Mouse (Mus musculus): ENCODE results near the gene Tctex1d4. TPM values are rescaled to one million over a fixed set of nuclear protein-coding genes. Genes with fewer than 3 reads are reported as not detected.

Tctex1d4 gene
- polyA plus RNA-seq, 2 experiments: not detected

DNA sequence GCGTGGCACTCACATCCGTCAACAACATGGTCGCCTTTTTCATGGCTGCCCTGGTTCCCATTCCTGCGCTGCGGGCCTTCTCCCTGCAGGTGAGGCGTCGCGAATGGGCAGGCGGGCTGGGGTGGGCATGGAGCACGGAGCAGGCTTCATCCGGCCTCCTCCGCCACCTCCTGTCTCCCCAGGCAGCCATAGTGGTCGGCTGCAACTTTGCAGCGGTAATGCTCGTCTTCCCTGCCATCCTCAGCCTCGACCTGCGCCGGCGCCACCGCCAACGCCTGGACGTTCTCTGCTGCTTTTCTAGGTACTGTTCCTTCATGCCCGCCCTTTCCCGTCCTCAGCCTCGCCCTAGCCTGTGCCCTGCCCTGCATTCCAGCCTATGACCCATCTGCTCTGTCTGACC is 17.3 kb upstream of the Tctex1d4 start:
- H3K4me1 ChIP-seq (replicated peaks; ENCODE audit: control insufficient read depth in 2 of 2, insufficient read depth in 2 of 2, low read length in 1 of 2): no peaks in the 10 kb centered on the region
- H3K4me2 ChIP-seq (ENCODE audit: low read depth): no peak overlapping the region
- no peak overlapping the region for H3K4me3 ChIP-seq (ENCODE audit: insufficient read depth in 1 of 2, low read depth in 2 of 2, low read length in 2 of 2)
- H3K36me3 ChIP-seq (replicated peaks; ENCODE audit: control insufficient read depth, insufficient read depth, low read depth): no peaks in the 10 kb centered on the region
- ATAC-seq (ENCODE audit: insufficient read depth) (no peak), DNase-seq (ENCODE audit: low read depth in 3 of 3, low spot score in 3 of 3) (no peak)
- no peak overlapping the region for H3K9ac ChIP-seq (replicated peaks)
- H3K27ac ChIP-seq: no peak overlapping the region
- WGBS (ENCODE audit: insufficient replicate concordance): 84% methylated on average over 25 of the region's 25 CpGs
- H3K9me3 ChIP-seq (ENCODE audit: control insufficient read depth, low read length): no peaks in the 10 kb centered on the region
- H3K27me3 ChIP-seq (ENCODE audit: control insufficient read depth, insufficient read depth, low read length): no peaks in the 10 kb centered on the region
- no peak for TF ChIP-seq CTCF (IDR thresholded peaks at IDR 0.05; ENCODE audit: low read depth)
- TF ChIP-seq EP300 (IDR thresholded peaks at IDR 0.05; ENCODE audit: low read depth): no peak

- Histone ChIP-seq H3K4me3 (ENCODE audit: insufficient read depth in 1 of 2, low read depth in 2 of 2, low read length in 2 of 2) (no peak overlapping the region), H3K4me1 (replicated peaks; ENCODE audit: control insufficient read depth in 2 of 2, insufficient read depth in 2 of 2, low read length in 1 of 2) (no peaks in the 10 kb centered on the region), H3K9ac (replicated peaks) (no peak overlapping the region), H3K27ac (no peak overlapping the region), H3K36me3 (replicated peaks; ENCODE audit: control insufficient read depth, insufficient read depth, low read depth) (no peaks in the 10 kb centered on the region), H3K4me2 (ENCODE audit: low read depth) (no peak overlapping the region), H3K27me3 (ENCODE audit: control insufficient read depth, insufficient read depth, low read length) (no peaks in the 10 kb centered on the region), H3K9me3 (ENCODE audit: control insufficient read depth, low read length) (no peaks in the 10 kb centered on the region)
- DNase-seq (ENCODE audit: low read depth in 3 of 3, low spot score in 3 of 3): no peak
- WGBS (ENCODE audit: insufficient replicate concordance): 83% methylated on average over 13 of the region's 13 CpGs
- ATAC-seq (ENCODE audit: insufficient read depth): no peak
- no peak for TF ChIP-seq EP300 (IDR thresholded peaks at IDR 0.05; ENCODE audit: low read depth)
- no peak for TF ChIP-seq CTCF (IDR thresholded peaks at IDR 0.05; ENCODE audit: low read depth)
Measured at GRCm38 (mm10) chr4:117110249-117110648, 16.3 kb upstream of the Tctex1d4 start.

DNA sequence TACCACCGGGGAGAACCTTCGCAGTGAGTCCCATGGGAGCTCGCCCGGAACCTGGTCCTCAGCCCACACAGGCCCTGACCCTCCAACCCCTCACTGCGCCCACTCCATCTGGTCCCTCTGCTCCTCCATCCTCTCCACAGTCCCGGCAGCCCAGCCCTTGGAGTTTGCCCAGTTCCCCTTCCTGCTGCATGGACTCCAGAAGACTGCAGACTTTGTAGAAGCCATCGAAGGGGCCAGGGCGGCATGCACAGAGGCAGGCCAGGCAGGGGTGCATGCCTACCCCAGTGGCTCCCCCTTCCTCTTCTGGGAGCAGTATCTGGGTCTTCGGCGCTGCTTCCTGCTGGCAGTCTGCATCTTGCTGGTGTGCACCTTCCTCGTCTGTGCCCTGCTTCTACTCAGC is 15.6 kb upstream of the Tctex1d4 start:
- WGBS (ENCODE audit: insufficient replicate concordance): 71% methylated on average over 11 of the region's 11 CpGs
- no peak for TF ChIP-seq EP300 (IDR thresholded peaks at IDR 0.05; ENCODE audit: low read depth)
- no peak for TF ChIP-seq CTCF (IDR thresholded peaks at IDR 0.05; ENCODE audit: low read depth)
- H3K27ac ChIP-seq: no peak overlapping the region
- no peaks in the 10 kb centered on the region for H3K4me1 ChIP-seq (replicated peaks; ENCODE audit: control insufficient read depth in 2 of 2, insufficient read depth in 2 of 2, low read length in 1 of 2)
- no peak for DNase-seq (ENCODE audit: low read depth in 3 of 3, low spot score in 3 of 3)
- no peak overlapping the region for H3K9ac ChIP-seq (replicated peaks)
- no peaks in the 10 kb centered on the region for H3K36me3 ChIP-seq (replicated peaks; ENCODE audit: control insufficient read depth, insufficient read depth, low read depth)
- no peak overlapping the region for H3K4me3 ChIP-seq (ENCODE audit: insufficient read depth in 1 of 2, low read depth in 2 of 2, low read length in 2 of 2)
- no peaks in the 10 kb centered on the region for H3K9me3 ChIP-seq (ENCODE audit: control insufficient read depth, low read length)
- no peaks in the 10 kb centered on the region for H3K27me3 ChIP-seq (ENCODE audit: control insufficient read depth, insufficient read depth, low read length)
- H3K4me2 ChIP-seq (ENCODE audit: low read depth): no peak overlapping the region
- ATAC-seq (ENCODE audit: insufficient read depth): no peak

- no peaks in the 10 kb centered on the region for H3K27me3 ChIP-seq (ENCODE audit: control insufficient read depth, insufficient read depth, low read length)
- no peaks in the 10 kb centered on the region for H3K9me3 ChIP-seq (ENCODE audit: control insufficient read depth, low read length)
- no peaks in the 10 kb centered on the region for H3K4me1 ChIP-seq (replicated peaks; ENCODE audit: control insufficient read depth in 2 of 2, insufficient read depth in 2 of 2, low read length in 1 of 2)
- H3K27ac ChIP-seq: no peak overlapping the region
- H3K4me2 ChIP-seq (ENCODE audit: low read depth): no peak overlapping the region
- no peaks in the 10 kb centered on the region for H3K36me3 ChIP-seq (replicated peaks; ENCODE audit: control insufficient read depth, insufficient read depth, low read depth)
- DNase-seq (ENCODE audit: low read depth in 3 of 3, low spot score in 3 of 3): no peak
- TF ChIP-seq EP300 (IDR thresholded peaks at IDR 0.05; ENCODE audit: low read depth) (no peak), CTCF (IDR thresholded peaks at IDR 0.05; ENCODE audit: low read depth) (peak; percentile 36; the same call in 1 of the 2 replicates)
- ATAC-seq (ENCODE audit: insufficient read depth): no peak
- H3K9ac ChIP-seq (replicated peaks): no peak overlapping the region
- 90% methylated on average over 1 of the region's 1 CpGs for WGBS (ENCODE audit: insufficient replicate concordance)
- no peak overlapping the region for H3K4me3 ChIP-seq (ENCODE audit: insufficient read depth in 1 of 2, low read depth in 2 of 2, low read length in 2 of 2)
Measured at GRCm38 (mm10) chr4:117113237-117113636, 13.4 kb upstream of the Tctex1d4 start.

DNA sequence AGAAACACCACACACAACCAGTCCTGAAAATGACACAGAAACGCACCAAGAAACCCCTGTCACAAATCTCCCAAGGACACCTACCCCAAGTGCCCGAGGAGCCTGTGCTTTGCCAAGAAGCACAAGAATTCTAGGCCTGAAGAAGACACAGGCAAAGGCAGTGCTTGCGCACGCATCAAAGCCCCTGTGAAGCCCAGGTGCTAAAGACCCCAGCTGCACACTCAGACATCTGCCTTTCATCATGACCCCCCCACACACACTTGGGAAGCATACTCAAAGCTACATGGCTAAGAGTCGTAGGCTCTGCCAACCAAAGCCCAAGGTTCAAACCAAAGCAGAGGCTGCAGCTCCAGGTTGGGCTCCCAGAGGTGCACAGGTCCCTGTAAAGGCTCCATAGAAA is 11.0 kb upstream of the Tctex1d4 start:
- no peak overlapping the region for H3K4me2 ChIP-seq (ENCODE audit: low read depth)
- no peak for DNase-seq (ENCODE audit: low read depth in 3 of 3, low spot score in 3 of 3)
- ATAC-seq (ENCODE audit: insufficient read depth): no peak
- H3K4me3 ChIP-seq (ENCODE audit: insufficient read depth in 1 of 2, low read depth in 2 of 2, low read length in 2 of 2): no peak overlapping the region
- H3K9ac ChIP-seq (replicated peaks): no peak overlapping the region
- no peak overlapping the region for H3K27ac ChIP-seq
- no peaks in the 10 kb centered on the region for H3K9me3 ChIP-seq (ENCODE audit: control insufficient read depth, low read length)
- H3K27me3 ChIP-seq (ENCODE audit: control insufficient read depth, insufficient read depth, low read length): no peaks in the 10 kb centered on the region
- no peaks in the 10 kb centered on the region for H3K36me3 ChIP-seq (replicated peaks; ENCODE audit: control insufficient read depth, insufficient read depth, low read depth)
- TF ChIP-seq EP300 (IDR thresholded peaks at IDR 0.05; ENCODE audit: low read depth): no peak
- TF ChIP-seq CTCF (IDR thresholded peaks at IDR 0.05; ENCODE audit: low read depth): no peak
- H3K4me1 ChIP-seq (replicated peaks; ENCODE audit: control insufficient read depth in 2 of 2, insufficient read depth in 2 of 2, low read length in 1 of 2): peaks cover 6% of the 10 kb centered on the region in 2 experiments; a peak in 3 of 4 replicates
- 81% methylated on average over 5 of the region's 5 CpGs for WGBS (ENCODE audit: insufficient replicate concordance)

Data from liver, embryonic 14.5 days (tissue).